Mouse (Mus musculus) stomach, postnatal 0 days (tissue): ENCODE measurements at regions not wholly inside any gene's neighbourhood (a gene's known extent, or its start where the extent isn't known, plus 50 kb on each side); places are given as distances from the start of the nearest gene placed in this dataset.

Experiments
- CTCF ChIP-seq: IDR thresholded peaks from 2 replicates; pipeline ENCODE4 v1.5.1; 2016; ENCODE audit warnings: antibody characterized with exemption, low read depth, mild to moderate bottlenecking, moderate library complexity
- EP300 ChIP-seq: optimal IDR thresholded peaks from 2 replicates; pipeline ENCODE3; 2016; ENCODE audit warnings: antibody characterized with exemption

- TF ChIP-seq CTCF (no peak), EP300 (no peak)
These were observed 223.9 kb upstream of the Mpped2 start for GRCm38 (mm10) chr2:106469196-106469595.
